Comparison of ENCODE assay signal across 9 mouse cellular contexts in genomic region chr6:24047014-24047770, GRCm38 (mm10).
A peak's percentile ranks its signal among the peaks of the same experiment; 100 is the strongest.
DNase-seq lines count a peak whose midpoint lies in the region; ATAC-seq and TF ChIP-seq lines count a peak whose summit lies in the region.
"Had no signal": no experiment of that assay in that cellular context is flagged by ENCODE, and none has a peak within 500 bp of the region (broad histone marks: within the 10 kb centered on the region; RNA-seq: fewer than 3 reads in every experiment).

No protein-coding gene starts in this region.

- 21% methylated on average over 7 of the region's 7 CpGs for WGBS in hindbrain, postnatal 0 days

- H3K4me1 ChIP-seq in hindbrain, postnatal 0 days (ENCODE audit: insufficient read depth, low read length): no peaks in the 10 kb centered on the region

- intact Hi-C loops in left cerebral cortex, postnatal 25 days (cut with DNase I): no loop called here

- no peak for TF ChIP-seq CTCF in hindbrain, postnatal 0 days (IDR thresholded peaks at IDR 0.05; ENCODE audit: low read depth)

- no peak overlapping the region for H3K27ac ChIP-seq in hindbrain, postnatal 0 days

- no peak overlapping the region for H3K9ac ChIP-seq in hindbrain, postnatal 0 days (replicated peaks; ENCODE audit: low read length)

- no peaks in the 10 kb centered on the region for H3K9me3 ChIP-seq in hindbrain, postnatal 0 days (ENCODE audit: low read length)

- ATAC-seq in hindbrain, postnatal 0 days: 0 out of 2 replicates have a peak, but pooled peaks have one; percentile 18

- no peak overlapping the region for H3K4me2 ChIP-seq in hindbrain, postnatal 0 days (ENCODE audit: low read depth, low read length)
- H3K4me2 ChIP-seq: liver, embryonic 11.5 days had no signal

- peak; percentile 2 to 6 for DNase-seq in kidney, adult 8-10 months
- DNase-seq in kidney, adult 11 months: no peak
- DNase-seq in adrenal gland, postnatal 36 days: peak; percentile 11 to 48
- peak; percentile 32 for DNase-seq in hindbrain, postnatal 0 days (ENCODE audit: low spot score)
- DNase-seq in lung, postnatal 14 days: peak; percentile 1
- DNase-seq in left cerebral cortex, postnatal 25 days (ENCODE audit: low spot score in 2 of 2): no peak
- no peak for DNase-seq in thymus, postnatal 4 days
- no peak for DNase-seq in left cerebral cortex, adult 18-20 months (ENCODE audit: low spot score in 2 of 2)

- no peaks in the 10 kb centered on the region for H3K36me3 ChIP-seq in hindbrain, postnatal 0 days (ENCODE audit: insufficient read depth, low read length)

- H3K4me3 ChIP-seq in hindbrain, postnatal 0 days (ENCODE audit: low read length): no peak overlapping the region

- H3K27me3 ChIP-seq in hindbrain, postnatal 0 days (ENCODE audit: insufficient read depth, low read length): no peaks in the 10 kb centered on the region

Comparison
In these comparisons a context has a peak if more than half of its experiments do, and no peak if none do; other contexts are left out.
1. DNase-seq: peak in kidney, adult 8-10 months (2 of 2), adrenal gland, postnatal 36 days (2 of 2), hindbrain, postnatal 0 days (single experiment) and lung, postnatal 14 days (single experiment); none in kidney, adult 11 months (single experiment), left cerebral cortex, postnatal 25 days (0 of 2), thymus, postnatal 4 days (single experiment) and left cerebral cortex, adult 18-20 months (0 of 2).